Mouse (Mus musculus): ENCODE measurements around the gene Fam129a.

Gene Fam129a

GRCm38 (mm10) chr1:151661684-151662439 is 90.9 kb downstream of the Fam129a start:
- TF ChIP-seq GATA4 (IDR thresholded peaks at IDR 0.05; ENCODE audit: insufficient replicate concordance, low read length): no peak

GRCm38 (mm10) chr1:151662958-151663357 is 92.0 kb downstream of the Fam129a start:
- TF ChIP-seq GATA4 (IDR thresholded peaks at IDR 0.05; ENCODE audit: insufficient replicate concordance, low read length): no peak

- no peak for TF ChIP-seq GATA4 (IDR thresholded peaks at IDR 0.05; ENCODE audit: insufficient replicate concordance, low read length)
Measured at GRCm38 (mm10) chr1:151664384-151664783, 93.4 kb downstream of the Fam129a start.

GRCm38 (mm10) chr1:151664837-151665431 is 93.9 kb downstream of the Fam129a start:
- no peak for TF ChIP-seq GATA4 (IDR thresholded peaks at IDR 0.05; ENCODE audit: insufficient replicate concordance, low read length)

- TF ChIP-seq GATA4 (IDR thresholded peaks at IDR 0.05; ENCODE audit: insufficient replicate concordance, low read length): no peak
Measured at GRCm38 (mm10) chr1:151667351-151668074, 96.5 kb downstream of the Fam129a start.

GRCm38 (mm10) chr1:151670006-151670591 is 99.1 kb downstream of the Fam129a start:
- no peak for TF ChIP-seq GATA4 (IDR thresholded peaks at IDR 0.05; ENCODE audit: insufficient replicate concordance, low read length)

GRCm38 (mm10) chr1:151675684-151676083 is 104.7 kb downstream of the Fam129a start:
- TF ChIP-seq GATA4 (IDR thresholded peaks at IDR 0.05; ENCODE audit: insufficient replicate concordance, low read length): no peak

- no peak for TF ChIP-seq GATA4 (IDR thresholded peaks at IDR 0.05; ENCODE audit: insufficient replicate concordance, low read length)
Measured at GRCm38 (mm10) chr1:151677185-151677809, 106.3 kb downstream of the Fam129a start.

- TF ChIP-seq GATA4 (IDR thresholded peaks at IDR 0.05; ENCODE audit: insufficient replicate concordance, low read length): no peak
Measured at GRCm38 (mm10) chr1:151677975-151678374, 107.0 kb downstream of the Fam129a start.

GRCm38 (mm10) chr1:151679153-151679552 is 108.2 kb downstream of the Fam129a start:
- no peak for TF ChIP-seq GATA4 (IDR thresholded peaks at IDR 0.05; ENCODE audit: insufficient replicate concordance, low read length)

GRCm38 (mm10) chr1:151679883-151680613 is 109.1 kb downstream of the Fam129a start:
- TF ChIP-seq GATA4 (IDR thresholded peaks at IDR 0.05; ENCODE audit: insufficient replicate concordance, low read length): no peak

GRCm38 (mm10) chr1:151680971-151681370 is 110.0 kb downstream of the Fam129a start:
- no peak for TF ChIP-seq GATA4 (IDR thresholded peaks at IDR 0.05; ENCODE audit: insufficient replicate concordance, low read length)

- TF ChIP-seq GATA4 (IDR thresholded peaks at IDR 0.05; ENCODE audit: insufficient replicate concordance, low read length): no peak
Measured at GRCm38 (mm10) chr1:151682896-151683295, 111.9 kb downstream of the Fam129a start.

GRCm38 (mm10) chr1:151684451-151684892 is 113.5 kb downstream of the Fam129a start:
- TF ChIP-seq GATA4 (IDR thresholded peaks at IDR 0.05; ENCODE audit: insufficient replicate concordance, low read length): no peak

Data from liver, adult (tissue).